Mouse (Mus musculus) ES-Bruce4 (cell line): Measurements from ENCODE around the gene Pparg. TPM values are rescaled to one million over a fixed set of nuclear protein-coding genes. Genes with fewer than 3 reads are reported as not detected.

Source experiments
- H3K27ac ChIP-seq: 2 replicates; pipeline ENCODE4 v1.5.1; 2012; ENCODE audit warnings: low read length, inconsistent platforms; ENCODE audit not compliant: insufficient read depth
- H3K27me3 ChIP-seq: 2 replicates; pipeline ENCODE4 v1.6.1; 2012; ENCODE audit warnings: mild to moderate bottlenecking, low read length, inconsistent platforms; ENCODE audit not compliant: control insufficient read depth, poor library complexity, insufficient read depth, severe bottlenecking
- H3K36me3 ChIP-seq: 2 replicates; pipeline ENCODE4 v1.6.1; 2012; ENCODE audit warnings: inconsistent platforms, mild to moderate bottlenecking, low read length, moderate library complexity; ENCODE audit not compliant: control insufficient read depth, poor library complexity, insufficient read depth, severe bottlenecking
- H3K4me1 ChIP-seq: one replicate; pipeline ENCODE4 v1.8.1; 2011; ENCODE audit warnings: low read length; ENCODE audit not compliant: control insufficient read depth, insufficient read depth
- H3K4me3 ChIP-seq: 2 replicates; pipeline ENCODE4 v1.5.1; 2011; ENCODE audit warnings: low read depth, mild to moderate bottlenecking, low read length
- H3K9ac ChIP-seq: 2 replicates; pipeline ENCODE4 v1.6.1; 2012; ENCODE audit warnings: low read depth, mild to moderate bottlenecking, inconsistent platforms; ENCODE audit not compliant: poor library complexity, severe bottlenecking
- H3K9me3 ChIP-seq: replicated peaks from 2 replicates; pipeline ENCODE4 v1.6.1; 2012; ENCODE audit warnings: mild to moderate bottlenecking, low read length, inconsistent platforms; ENCODE audit not compliant: control insufficient read depth, poor library complexity, insufficient read depth, severe bottlenecking
- CTCF ChIP-seq: IDR thresholded peaks from one replicate; pipeline ENCODE4 v1.8.1; 2011; ENCODE audit warnings: low read depth, low read length
- EP300 ChIP-seq: IDR thresholded peaks from 2 replicates; pipeline ENCODE4 v1.6.1; 2011; ENCODE audit warnings: low read depth, low read length; ENCODE audit not compliant: insufficient read depth
- POLR2A ChIP-seq: IDR thresholded peaks from one replicate; pipeline ENCODE4 v1.8.1; 2011; ENCODE audit warnings: low read length; ENCODE audit not compliant: insufficient read depth
- polyA plus RNA-seq: library from polyadenylated mRNA; stranded (reverse); fragments of >200 nt; gene quantifications from 2 replicates; pipeline ENCODE4 v1.2.4, GENCODE M21; 2011; ENCODE audit warnings: low read depth; ENCODE audit not compliant: missing spikeins, insufficient read depth, insufficient read length

Pparg gene
- polyA plus RNA-seq, 1 experiment = 1.1 TPM

DNA sequence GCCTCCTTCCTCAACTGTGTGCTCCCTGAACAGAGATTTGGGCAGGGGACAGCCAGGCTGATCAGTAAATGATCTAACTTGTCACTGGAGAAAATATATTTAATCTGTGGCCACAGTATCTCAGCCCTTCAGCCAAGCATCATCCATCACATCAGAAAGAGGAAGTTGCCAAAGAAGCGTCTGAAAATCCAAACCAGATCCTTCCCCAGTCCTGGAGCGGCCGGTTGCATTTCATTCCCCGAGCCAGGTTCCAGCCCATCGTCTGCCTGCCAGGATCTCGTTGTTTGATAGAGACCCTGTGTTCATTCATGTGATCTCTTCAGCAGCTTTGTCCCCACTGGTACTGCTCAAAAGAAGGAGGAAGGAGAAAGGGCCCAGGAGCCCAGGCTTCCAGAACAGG lies 124.9 kb downstream of the Pparg start:
- no peaks in the 10 kb centered on the region for H3K9me3 ChIP-seq
- peaks cover 3% of the 10 kb centered on the region; the same call in 1 of the 2 replicates for H3K27me3 ChIP-seq
- no peak for TF ChIP-seq EP300
- no peak for TF ChIP-seq CTCF
- TF ChIP-seq POLR2A = no peak
- no peaks in the 10 kb centered on the region for H3K4me1 ChIP-seq
- no peak overlapping the region for H3K27ac ChIP-seq
- no peak overlapping the region for H3K9ac ChIP-seq
- H3K4me3 ChIP-seq = no peak overlapping the region
- H3K36me3 ChIP-seq = no peaks in the 10 kb centered on the region

- TF ChIP-seq CTCF (no peak), EP300 (no peak), POLR2A (no peak)
- Histone ChIP-seq H3K36me3 (no peaks in the 10 kb centered on the region), H3K27ac (no peak overlapping the region), H3K27me3 (no peaks in the 10 kb centered on the region), H3K9ac (no peak overlapping the region), H3K9me3 (no peaks in the 10 kb centered on the region), H3K4me1 (no peaks in the 10 kb centered on the region), H3K4me3 (no peak overlapping the region)
Measured at GRCm38 (mm10) chr6:115489831-115490230, 129.1 kb downstream of the Pparg start.

- Histone ChIP-seq H3K27me3 (no peaks in the 10 kb centered on the region), H3K9ac (no peak overlapping the region), H3K27ac (no peak overlapping the region), H3K9me3 (no peaks in the 10 kb centered on the region), H3K36me3 (no peaks in the 10 kb centered on the region), H3K4me3 (no peak overlapping the region), H3K4me1 (no peaks in the 10 kb centered on the region)
- TF ChIP-seq POLR2A (no peak), CTCF (no peak), EP300 (no peak)
Measured at GRCm38 (mm10) chr6:115492952-115493613, 132.3 kb downstream of the Pparg start.

GRCm38 (mm10) chr6:115493824-115494223 lies 133.1 kb downstream of the Pparg start:
- H3K9me3 ChIP-seq = no peaks in the 10 kb centered on the region
- H3K27me3 ChIP-seq = no peaks in the 10 kb centered on the region
- no peak overlapping the region for H3K27ac ChIP-seq
- no peaks in the 10 kb centered on the region for H3K4me1 ChIP-seq
- H3K4me3 ChIP-seq = no peak overlapping the region
- no peak overlapping the region for H3K9ac ChIP-seq
- TF ChIP-seq EP300 (no peak), CTCF (no peak), POLR2A (no peak)
- H3K36me3 ChIP-seq = no peaks in the 10 kb centered on the region

GRCm38 (mm10) chr6:115499540-115499939 lies 138.8 kb downstream of the Pparg start:
- Histone ChIP-seq H3K9me3 (no peaks in the 10 kb centered on the region), H3K4me1 (no peaks in the 10 kb centered on the region), H3K27me3 (no peaks in the 10 kb centered on the region), H3K36me3 (no peaks in the 10 kb centered on the region), H3K27ac (no peak overlapping the region), H3K4me3 (no peak overlapping the region), H3K9ac (no peak overlapping the region)
- TF ChIP-seq CTCF (no peak), EP300 (no peak), POLR2A (no peak)

DNA sequence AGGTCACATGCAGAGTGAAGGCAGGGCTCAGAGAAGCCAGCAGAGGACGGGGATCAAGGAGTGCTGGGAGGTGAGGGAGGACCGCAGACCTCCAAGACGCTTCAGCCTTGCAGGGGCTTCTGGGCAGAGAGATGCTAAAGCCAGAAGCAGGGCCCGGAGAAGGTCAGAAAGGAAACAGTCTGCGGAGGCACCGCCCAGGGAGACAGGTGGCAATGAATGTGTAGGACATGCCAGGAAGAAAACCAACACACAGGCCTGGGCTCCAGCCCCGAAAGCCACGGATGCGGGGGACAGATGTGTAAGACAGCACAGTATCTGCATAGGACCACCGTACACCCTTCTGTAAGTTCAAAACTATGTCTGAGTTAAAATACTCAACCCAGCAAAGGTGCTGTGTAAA lies 139.5 kb downstream of the Pparg start:
- no peak overlapping the region for H3K9ac ChIP-seq
- H3K36me3 ChIP-seq = no peaks in the 10 kb centered on the region
- H3K9me3 ChIP-seq = no peaks in the 10 kb centered on the region
- H3K4me3 ChIP-seq = no peak overlapping the region
- H3K27me3 ChIP-seq = no peaks in the 10 kb centered on the region
- TF ChIP-seq CTCF (no peak), POLR2A (no peak), EP300 (no peak)
- H3K27ac ChIP-seq = no peak overlapping the region
- H3K4me1 ChIP-seq = no peaks in the 10 kb centered on the region
